Mouse (Mus musculus) adrenal gland, adult 2 months (tissue): Measurements from ENCODE around the gene Atp2a1. TPM values are rescaled to one million over a fixed set of nuclear protein-coding genes. Genes with fewer than 3 reads are reported as not detected.
"Not testable (repeated sequence)": the region's sequence is repeated elsewhere in the genome, so short reads cannot be mapped to it uniquely, and the experiment has no call there.

Source experiments
- DNase-seq: peaks from one replicate; pipeline ENCODE4 v3.0.0; 2021
- polyA plus RNA-seq: library from polyadenylated mRNA; depleted of rRNA; stranded (reverse); fragments of >200 nt; gene quantifications from 2 replicates; pipeline ENCODE4 v1.2.3, GENCODE M21; 2012; rRNA removed
- total RNA-seq, 2 experiments: library from RNA; stranded (reverse); gene quantifications; 2 replicates each; pipeline ENCODE4 v1.2.3; 2021

Atp2a1 gene
- total and polyA plus RNA-seq, 3 experiments, result not detected

DNA sequence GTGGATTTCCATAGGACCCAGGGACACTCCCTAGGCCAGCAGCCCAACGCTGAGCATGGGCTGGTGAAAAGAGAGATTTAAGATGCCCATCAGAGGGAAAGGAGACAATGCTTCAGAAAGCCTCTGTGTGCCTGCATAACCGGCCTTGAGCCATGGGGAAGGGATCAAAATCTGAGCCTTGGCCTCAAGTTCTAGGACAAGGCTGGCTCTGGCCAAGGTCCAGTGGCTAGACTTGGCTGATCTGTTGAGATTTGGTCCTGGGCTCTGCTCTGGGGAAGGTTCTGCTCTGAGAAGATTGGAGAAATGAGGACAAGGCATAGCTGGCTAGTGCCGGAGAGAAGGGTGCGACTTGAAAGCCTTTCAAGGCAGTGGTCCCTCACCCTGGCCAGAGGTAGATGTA lies 51.8 kb downstream of the Atp2a1 start:
- peak; percentile 51 for DNase-seq

- DNase-seq, result no peak
Measured at GRCm38 (mm10) chr7:126408686-126409085, 54.2 kb downstream of the Atp2a1 start.

GRCm38 (mm10) chr7:126402518-126402917 lies 60.4 kb downstream of the Atp2a1 start:
- not testable (repeated sequence) for DNase-seq

DNA sequence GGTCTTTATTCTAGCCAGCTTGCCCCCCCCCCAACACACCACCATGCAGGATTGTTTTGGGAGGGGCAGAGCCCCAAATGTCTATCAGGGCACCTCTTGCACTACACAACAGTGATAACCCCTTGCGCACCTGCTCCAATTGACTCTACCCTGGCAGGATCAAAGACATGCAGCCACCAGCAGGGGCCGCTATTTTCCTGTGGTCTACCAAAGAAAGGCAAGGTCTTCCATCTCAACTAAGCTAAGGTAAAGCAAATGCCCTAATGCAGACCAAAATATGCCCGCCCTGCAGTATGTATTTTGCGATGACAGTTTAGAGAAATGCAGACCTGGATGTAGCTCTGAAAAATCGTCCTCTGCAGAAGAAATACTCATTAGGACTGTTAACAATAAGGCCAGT lies 63.4 kb downstream of the Atp2a1 start:
- DNase-seq, result peak; percentile 85

DNA sequence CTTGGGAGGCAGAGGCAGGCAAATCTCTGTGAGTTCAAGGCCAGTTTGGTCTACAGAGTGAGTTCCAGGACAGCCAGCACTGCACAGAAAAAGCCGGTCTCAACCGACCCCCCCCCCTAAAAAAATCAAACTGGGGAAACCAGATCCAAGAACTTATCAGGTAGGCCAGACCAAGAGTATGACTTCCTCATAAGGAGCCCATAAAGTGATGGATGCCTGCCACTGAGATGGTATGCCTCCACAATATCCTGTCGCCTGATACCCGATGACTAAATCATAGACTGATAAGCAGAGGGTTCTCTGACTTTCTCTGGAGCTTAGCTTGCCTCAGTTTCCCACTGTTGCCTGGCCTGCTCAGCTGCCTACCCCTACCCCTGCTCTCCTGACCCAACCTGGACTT lies 65.1 kb downstream of the Atp2a1 start:
- no peak for DNase-seq

- DNase-seq, result no peak
Measured at GRCm38 (mm10) chr7:126397221-126397620, 65.7 kb downstream of the Atp2a1 start.

DNA sequence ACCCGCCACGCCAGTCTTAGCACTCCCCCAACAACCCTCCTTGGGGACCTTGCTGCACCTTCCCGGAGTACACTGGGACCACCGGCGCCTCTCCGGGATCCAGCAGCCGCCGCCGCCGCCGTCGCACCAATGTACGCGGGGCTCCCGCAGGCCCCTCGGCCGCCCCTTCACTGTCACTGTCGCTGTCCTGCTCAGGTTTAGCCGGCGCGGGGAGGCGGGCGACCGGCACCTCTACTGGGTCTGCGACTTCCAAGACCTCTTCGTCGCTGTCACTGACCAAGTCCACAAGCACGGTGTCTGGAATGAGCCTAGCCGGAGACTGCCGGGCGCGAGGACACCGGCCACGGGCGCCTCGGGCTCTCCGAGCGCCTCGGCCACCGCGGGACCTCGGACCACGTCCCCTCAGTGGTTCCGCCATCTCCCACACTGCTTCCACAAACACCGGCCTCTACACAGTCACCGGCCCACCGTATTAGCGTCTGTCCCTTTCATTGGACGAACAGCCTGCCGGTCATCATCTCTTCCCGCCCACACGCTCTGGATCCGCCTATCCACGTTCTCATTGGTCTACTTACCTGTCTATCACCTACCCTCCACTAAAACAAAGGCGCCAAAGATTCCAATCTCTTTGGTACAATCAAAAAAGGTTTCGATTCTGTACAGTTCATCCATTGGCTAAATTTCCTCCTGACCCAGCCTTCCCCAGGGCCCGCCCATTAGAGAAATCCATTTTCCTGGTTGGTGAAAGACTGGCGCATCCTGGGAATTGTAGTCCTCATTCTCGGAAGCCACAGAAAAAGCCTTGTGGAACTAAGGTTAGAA lies 66.4 kb downstream of the Atp2a1 start, which contains the start of gene Nfatc2ip:
TSS of gene Nfatc2ip (minus strand) at position 440 of the 822 bp plus-strand sequence.
- DNase-seq, result peak; percentile 96

Other genes with a start within 250 kb of the Atp2a1 start
- 10 to 100 TPM; 32.4 to 91.1 TPM for gene Sbk1, start 190.5 kb downstream of the Atp2a1 start, total RNA-seq
- gene Sbk1, start 190.5 kb downstream of the Atp2a1 start, polyA plus RNA-seq, result 112 and 178 TPM in 2 replicates
- 1 to 10 TPM in 1 of 2 experiments, under 1 TPM in 1; 0.43 to 1.1 TPM for gene Lat, start 93.5 kb downstream of the Atp2a1 start, total RNA-seq
- gene Lat, start 93.5 kb downstream of the Atp2a1 start, polyA plus RNA-seq, result 1.2 and 2.0 TPM in 2 replicates
- gene Spns1, start 85.7 kb downstream of the Atp2a1 start, total RNA-seq, result 10 to 100 TPM; 31.3 to 39.0 TPM
- gene Spns1, start 85.7 kb downstream of the Atp2a1 start, polyA plus RNA-seq, result 223 and 234 TPM in 2 replicates
- gene Nfatc2ip, start 66.4 kb downstream of the Atp2a1 start, total RNA-seq, result 1 to 10 TPM; 5.6 to 8.2 TPM
- 4.9 and 5.4 TPM in 2 replicates for gene Nfatc2ip, start 66.4 kb downstream of the Atp2a1 start, polyA plus RNA-seq
- under 1 TPM; 0.24 to 0.29 TPM for gene Cd19, start 48.2 kb downstream of the Atp2a1 start, total RNA-seq
- gene Cd19, start 48.2 kb downstream of the Atp2a1 start, polyA plus RNA-seq, result 0.50 and 0.73 TPM in 2 replicates
- 10 to 100 TPM; 39.5 to 73.6 TPM for gene Rabep2, start 34.3 kb downstream of the Atp2a1 start, total RNA-seq
- gene Rabep2, start 34.3 kb downstream of the Atp2a1 start, polyA plus RNA-seq, result 55.5 and 69.8 TPM in 2 replicates
- gene Sh2b1, start 12.3 kb upstream of the Atp2a1 start, total RNA-seq, result 10 to 100 TPM; 54.4 to 61.2 TPM
- gene Sh2b1, start 12.3 kb upstream of the Atp2a1 start, polyA plus RNA-seq, result 90.7 and 93.9 TPM in 2 replicates
- 100 to 1,000 TPM; 217 to 239 TPM for gene Tufm, start 24.3 kb upstream of the Atp2a1 start, total RNA-seq
- gene Tufm, start 24.3 kb upstream of the Atp2a1 start, polyA plus RNA-seq, result 236 and 278 TPM in 2 replicates
- 100 to 1,000 TPM in 1 of 2 experiments, 10 to 100 TPM in 1; 83.7 to 108 TPM for gene Atxn2l, start 40.3 kb upstream of the Atp2a1 start, total RNA-seq
- 454 and 474 TPM in 2 replicates for gene Atxn2l, start 40.3 kb upstream of the Atp2a1 start, polyA plus RNA-seq
- 100 to 1,000 TPM; 236 to 240 TPM for gene Eif3c, start 103.3 kb upstream of the Atp2a1 start, total RNA-seq
- 97.2 and 133 TPM in 2 replicates for gene Eif3c, start 103.3 kb upstream of the Atp2a1 start, polyA plus RNA-seq
- gene Apobr, start 121.8 kb upstream of the Atp2a1 start, total RNA-seq, result 1 to 10 TPM; 2.0 to 4.7 TPM
- gene Apobr, start 121.8 kb upstream of the Atp2a1 start, polyA plus RNA-seq, result 5.3 and 7.5 TPM in 2 replicates
- 10 to 100 TPM; 33.2 to 47.4 TPM for gene Cln3, start 122.7 kb upstream of the Atp2a1 start, total RNA-seq
- gene Cln3, start 122.7 kb upstream of the Atp2a1 start, polyA plus RNA-seq, result 52.8 and 56.1 TPM in 2 replicates
- not detected for gene Il27, start 131.8 kb upstream of the Atp2a1 start, total RNA-seq
- gene Il27, start 131.8 kb upstream of the Atp2a1 start, polyA plus RNA-seq, result 0.13 and 0.19 TPM in 2 replicates
- 10 to 100 TPM; 22.9 to 26.3 TPM for gene Nupr1, start 167.8 kb upstream of the Atp2a1 start, total RNA-seq
- gene Nupr1, start 167.8 kb upstream of the Atp2a1 start, polyA plus RNA-seq, result 2.8 and 4.4 TPM in 2 replicates
- gene Sgf29, start 186.2 kb upstream of the Atp2a1 start, total RNA-seq, result 10 to 100 TPM; 39.9 to 49.7 TPM
- 64.5 and 74.4 TPM in 2 replicates for gene Sgf29, start 186.2 kb upstream of the Atp2a1 start, polyA plus RNA-seq
- gene Sult1a1, start 213.3 kb upstream of the Atp2a1 start, total RNA-seq, result 10 to 100 TPM; 48.1 to 52.7 TPM
- 29.3 and 34.3 TPM in 2 replicates for gene Sult1a1, start 213.3 kb upstream of the Atp2a1 start, polyA plus RNA-seq
- 100 to 1,000 TPM; 101 to 104 TPM for gene Bola2, start 232.3 kb upstream of the Atp2a1 start, total RNA-seq
- gene Bola2, start 232.3 kb upstream of the Atp2a1 start, polyA plus RNA-seq, result 44.1 and 48.7 TPM in 2 replicates
- gene Slx1b, start 232.7 kb upstream of the Atp2a1 start, total RNA-seq, result 10 to 100 TPM; 11.3 to 13.5 TPM
- gene Slx1b, start 232.7 kb upstream of the Atp2a1 start, polyA plus RNA-seq, result 35.0 and 35.7 TPM in 2 replicates
- gene Coro1a, start 244.7 kb upstream of the Atp2a1 start, total RNA-seq, result 10 to 100 TPM; 11.6 to 24.3 TPM
- 49.5 and 67.1 TPM in 2 replicates for gene Coro1a, start 244.7 kb upstream of the Atp2a1 start, polyA plus RNA-seq